Mouse (Mus musculus): ENCODE measurements at regions not wholly inside any gene's neighbourhood (a gene's known extent, or its start where the extent isn't known, plus 50 kb on each side); places are given as distances from the start of the nearest gene placed in this dataset.
A peak's percentile ranks its signal among the peaks of the same experiment; 100 is the strongest.

- DNase-seq (ENCODE audit: low read depth, low spot score) = peak; percentile 6
Observed at GRCm38 (mm10) chr10:51792030-51792429, 114.5 kb downstream of the Rfx6 start.

GRCm38 (mm10) chr10:51793876-51794275 lies 116.3 kb downstream of the Rfx6 start:
- DNase-seq (ENCODE audit: low read depth, low spot score) = no peak

- no peak for DNase-seq (ENCODE audit: low read depth, low spot score)
Observed at GRCm38 (mm10) chr10:51816626-51817025, 139.1 kb downstream of the Rfx6 start.

GRCm38 (mm10) chr10:51823900-51824299 lies 146.3 kb downstream of the Rfx6 start:
- no peak for DNase-seq (ENCODE audit: low read depth, low spot score)

GRCm38 (mm10) chr10:51826431-51826964 lies 148.9 kb downstream of the Rfx6 start:
- DNase-seq (ENCODE audit: low read depth, low spot score) = no peak

GRCm38 (mm10) chr10:51832459-51832858 lies 154.9 kb downstream of the Rfx6 start:
- no peak for DNase-seq (ENCODE audit: low read depth, low spot score)

- DNase-seq (ENCODE audit: low read depth, low spot score) = no peak
Observed at GRCm38 (mm10) chr10:51843099-51843498, 165.5 kb downstream of the Rfx6 start.

- DNase-seq (ENCODE audit: low read depth, low spot score) = no peak
Observed at GRCm38 (mm10) chr10:51846287-51846686, 168.7 kb downstream of the Rfx6 start.

- DNase-seq (ENCODE audit: low read depth, low spot score) = no peak
Observed at GRCm38 (mm10) chr10:51869409-51869808, 152.9 kb upstream of the Vgll2 start.

- DNase-seq (ENCODE audit: low read depth, low spot score) = no peak
Observed at GRCm38 (mm10) chr10:51911066-51911691, 111.1 kb upstream of the Vgll2 start.

GRCm38 (mm10) chr10:51912096-51912495 lies 110.2 kb upstream of the Vgll2 start:
- no peak for DNase-seq (ENCODE audit: low read depth, low spot score)

- no peak for DNase-seq (ENCODE audit: low read depth, low spot score)
Observed at GRCm38 (mm10) chr10:51926644-51927043, 95.7 kb upstream of the Vgll2 start.

- DNase-seq (ENCODE audit: low read depth, low spot score) = no peak
Observed at GRCm38 (mm10) chr10:51929341-51929740, 93.0 kb upstream of the Vgll2 start.

- DNase-seq (ENCODE audit: low read depth, low spot score) = no peak
Observed at GRCm38 (mm10) chr10:51930266-51930665, 92.0 kb upstream of the Vgll2 start.

- no peak for DNase-seq (ENCODE audit: low read depth, low spot score)
Observed at GRCm38 (mm10) chr10:51930696-51931095, 91.6 kb upstream of the Vgll2 start.

GRCm38 (mm10) chr10:51935482-51935881 lies 86.8 kb upstream of the Vgll2 start:
- DNase-seq (ENCODE audit: low read depth, low spot score) = no peak

GRCm38 (mm10) chr10:51941192-51941591 lies 81.1 kb upstream of the Vgll2 start:
- no peak for DNase-seq (ENCODE audit: low read depth, low spot score)

- no peak for DNase-seq (ENCODE audit: low read depth, low spot score)
Observed at GRCm38 (mm10) chr10:51945701-51946100, 76.6 kb upstream of the Vgll2 start.

GRCm38 (mm10) chr10:51946189-51946588 lies 76.1 kb upstream of the Vgll2 start:
- no peak for DNase-seq (ENCODE audit: low read depth, low spot score)

- DNase-seq (ENCODE audit: low read depth, low spot score) = no peak
Observed at GRCm38 (mm10) chr10:51946881-51947280, 75.4 kb upstream of the Vgll2 start.

GRCm38 (mm10) chr10:51950016-51950415 lies 72.3 kb upstream of the Vgll2 start:
- no peak for DNase-seq (ENCODE audit: low read depth, low spot score)

- DNase-seq (ENCODE audit: low read depth, low spot score) = no peak
Observed at GRCm38 (mm10) chr10:51952021-51952420, 70.3 kb upstream of the Vgll2 start.

- DNase-seq (ENCODE audit: low read depth, low spot score) = no peak
Observed at GRCm38 (mm10) chr10:51956493-51956892, 65.8 kb upstream of the Vgll2 start.

- no peak for DNase-seq (ENCODE audit: low read depth, low spot score)
Observed at GRCm38 (mm10) chr10:51961497-51961896, 60.8 kb upstream of the Vgll2 start.
